ENCODE assay signal across 8 mouse cellular contexts in genomic region chr10:50894170-50894991, GRCm38 (mm10). TPM values are rescaled to one million over a fixed set of nuclear protein-coding genes. Genes with fewer than 3 reads are reported as not detected.
DNase-seq lines count a peak whose midpoint lies in the region; ATAC-seq lines count a peak whose summit lies in the region.

Sim1 (plus strand) TSS chr10:50894754.

- ATAC-seq in hindbrain, embryonic 14.5 days (ENCODE audit: low FRiP score), result peak; percentile 95
- ATAC-seq in limb, embryonic 15.5 days (ENCODE audit: insufficient number of reproducible peaks, low FRiP score, low TSS enrichment, low read depth), result peak; percentile 83
- peak; percentile 96 for ATAC-seq in midbrain, embryonic 15.5 days (replicated peaks)

- no peaks in the 10 kb centered on the region for H3K36me3 ChIP-seq in forebrain, embryonic 10.5 days (replicated peaks)
- no peaks in the 10 kb centered on the region for H3K36me3 ChIP-seq in hindbrain, embryonic 14.5 days (replicated peaks; ENCODE audit: control insufficient read depth, insufficient read depth)
- no peaks in the 10 kb centered on the region for H3K36me3 ChIP-seq in limb, embryonic 15.5 days
- H3K36me3 ChIP-seq in midbrain, embryonic 15.5 days (replicated peaks), result no peaks in the 10 kb centered on the region

- peak within 1 kb of the TSS; percentile 71 for H3K4me2 ChIP-seq in hindbrain, embryonic 14.5 days (replicated peaks)
- H3K4me2 ChIP-seq in limb, embryonic 15.5 days, result peak within 1 kb of the TSS; percentile 87
- H3K4me2 ChIP-seq in midbrain, embryonic 15.5 days, result peak within 1 kb of the TSS; percentile 82

- peak within 1 kb of the TSS; percentile 57 for H3K4me3 ChIP-seq in forebrain, embryonic 10.5 days
- peak within 1 kb of the TSS; percentile 40 for H3K4me3 ChIP-seq in hindbrain, embryonic 14.5 days (replicated peaks; ENCODE audit: low read length)
- H3K4me3 ChIP-seq in limb, embryonic 15.5 days, result peak within 1 kb of the TSS; percentile 53
- H3K4me3 ChIP-seq in midbrain, embryonic 15.5 days, result peak within 1 kb of the TSS; percentile 47

- peaks cover 39% of the 10 kb centered on the region for H3K4me1 ChIP-seq in forebrain, embryonic 10.5 days
- peaks cover 10% of the 10 kb centered on the region; the same call in 1 of the 2 replicates for H3K4me1 ChIP-seq in hindbrain, embryonic 14.5 days (replicated peaks; ENCODE audit: control insufficient read depth, insufficient read depth, low read length)
- peaks cover 30% of the 10 kb centered on the region for H3K4me1 ChIP-seq in limb, embryonic 15.5 days
- peaks cover 15% of the 10 kb centered on the region for H3K4me1 ChIP-seq in midbrain, embryonic 15.5 days

- no peak within 1 kb of the TSS for H3K9ac ChIP-seq in hindbrain, embryonic 14.5 days
- H3K9ac ChIP-seq in limb, embryonic 15.5 days, result no peak within 1 kb of the TSS
- H3K9ac ChIP-seq in midbrain, embryonic 15.5 days, result peak within 1 kb of the TSS; percentile 21

- WGBS in forebrain, embryonic 10.5 days, result under 1% methylated on average over 61 of the region's 62 CpGs
- under 1% methylated on average over 58 of the region's 62 CpGs for WGBS in hindbrain, embryonic 14.5 days
- under 1% methylated on average over 61 of the region's 62 CpGs for WGBS in limb, embryonic 15.5 days
- under 1% methylated on average over 62 of the region's 62 CpGs for WGBS in midbrain, embryonic 15.5 days

- no peaks in the 10 kb centered on the region for H3K9me3 ChIP-seq in forebrain, embryonic 10.5 days
- H3K9me3 ChIP-seq in hindbrain, embryonic 14.5 days (ENCODE audit: control insufficient read depth, low read length), result no peaks in the 10 kb centered on the region
- no peaks in the 10 kb centered on the region for H3K9me3 ChIP-seq in limb, embryonic 15.5 days
- H3K9me3 ChIP-seq in midbrain, embryonic 15.5 days, result no peaks in the 10 kb centered on the region

- peak within 1 kb of the TSS; percentile 54 for H3K27ac ChIP-seq in forebrain, embryonic 10.5 days
- H3K27ac ChIP-seq in hindbrain, embryonic 14.5 days, result no peak within 1 kb of the TSS
- no peak within 1 kb of the TSS for H3K27ac ChIP-seq in limb, embryonic 15.5 days
- no peak within 1 kb of the TSS for H3K27ac ChIP-seq in midbrain, embryonic 15.5 days

- H3K27me3 ChIP-seq in forebrain, embryonic 10.5 days (ENCODE audit: poor library complexity, severe bottlenecking), result peaks cover 100% of the 10 kb centered on the region
- peaks cover 99% of the 10 kb centered on the region for H3K27me3 ChIP-seq in hindbrain, embryonic 14.5 days (ENCODE audit: control insufficient read depth, insufficient read depth, low read length)
- peaks cover 82% of the 10 kb centered on the region for H3K27me3 ChIP-seq in limb, embryonic 15.5 days
- H3K27me3 ChIP-seq in midbrain, embryonic 15.5 days (replicated peaks), result peaks cover 81% of the 10 kb centered on the region

- DNase-seq in layer of hippocampus, postnatal 10 days (ENCODE audit: low spot score in 2 of 2), result peak; percentile 69 to 76
- DNase-seq in layer of hippocampus, adult 11-12 months (ENCODE audit: low spot score), result no peak
- peak; percentile 68 to 73 for DNase-seq in adrenal gland, postnatal 36 days
- peak; percentile 93 for DNase-seq in forebrain, embryonic 10.5 days (ENCODE audit: extremely low spot score, low spot score)
- peak; percentile 86 for DNase-seq in hindbrain, embryonic 14.5 days (ENCODE audit: low spot score)
- DNase-seq in thymus, postnatal 4 days, result peak; percentile 54

RNA-seq across cellular contexts. Expression of gene Sim1, which starts in this region (rescaled TPM):
- not detected for total RNA-seq in layer of hippocampus, postnatal 10 days (2021)
- total RNA-seq in adrenal gland, postnatal 36 days (2021), result not detected
- polyA plus RNA-seq in forebrain, embryonic 10.5 days (2016; fragmentation: Nextera tagmentation; extraction: Ambion mirVana), result 0.86 and 1.8 TPM in 2 replicates
- polyA plus RNA-seq in hindbrain, embryonic 14.5 days (2014; fragmentation: Nextera tagmentation; extraction: Ambion mirVana), result 0.08 and 0.59 TPM in 2 replicates
- polyA plus RNA-seq in limb, embryonic 15.5 days (2015; fragmentation: Nextera tagmentation; extraction: Ambion mirVana), result 0.96 and 1.1 TPM in 2 replicates
- polyA plus RNA-seq in midbrain, embryonic 15.5 days (2015; fragmentation: Nextera tagmentation; extraction: Ambion mirVana), result 2.1 and 3.8 TPM in 2 replicates

Comparison
In these comparisons a context has a peak if more than half of its experiments do, and no peak if none do; other contexts are left out.
1. Peak in DNase-seq in layer of hippocampus, postnatal 10 days; RNA of the gene not detected or under 1 TPM.
2. Peak in DNase-seq in adrenal gland, postnatal 36 days; RNA of the gene not detected or under 1 TPM.
3. Peak in DNase-seq, ATAC-seq, H3K4me3 ChIP-seq and H3K4me2 ChIP-seq in hindbrain, embryonic 14.5 days; RNA of the gene not detected or under 1 TPM.